Mouse (Mus musculus) left cerebral cortex, postnatal 36 days (tissue): ENCODE measurements around the gene Oard1. TPM values are rescaled to one million over a fixed set of nuclear protein-coding genes. Genes with fewer than 3 reads are reported as not detected.

ENCODE experiments used
- DNase-seq, 2 experiments: peaks; one replicate each; pipeline ENCODE4 v3.0.0; 2021 to 2022; ENCODE audit warnings: low spot score in 2 of 2, mixed read lengths in 1 of 2
- intact Hi-C: fragments of 180-260 bp; cut with DNase I; formaldehyde crosslinking; loops from one replicate; pipeline ENCODE4 v1.15.1; 2025
- total RNA-seq, 2 experiments: library from RNA; stranded (reverse); gene quantifications; 2 replicates each; pipeline ENCODE4 v1.2.3; 2021

The Oard1 gene
- total RNA-seq, 2 experiments from 2014 or later: 10.9 to 13.0 TPM

DNA sequence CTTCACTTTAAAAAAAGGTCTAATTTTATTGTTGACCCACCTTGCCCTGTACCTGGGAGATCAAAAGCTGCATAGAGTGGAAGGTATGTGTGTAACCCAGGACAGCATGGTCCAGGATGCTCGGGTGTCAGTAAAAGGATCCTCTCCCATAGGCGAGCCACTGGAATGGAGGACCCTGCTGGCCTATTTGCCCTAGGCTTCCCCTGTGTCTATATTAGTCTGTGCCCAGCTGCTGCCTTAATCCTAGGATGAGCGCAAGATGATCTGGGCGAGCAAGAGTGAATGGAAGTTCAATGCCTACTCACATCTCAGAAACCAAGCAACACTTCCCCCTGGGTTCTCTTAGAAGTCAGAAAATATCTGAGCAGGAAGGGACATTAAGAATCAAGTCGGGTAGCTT lies 21.2 kb downstream of the Oard1 start:
- no peak for DNase-seq
- intact Hi-C loops: no loop called here

DNA sequence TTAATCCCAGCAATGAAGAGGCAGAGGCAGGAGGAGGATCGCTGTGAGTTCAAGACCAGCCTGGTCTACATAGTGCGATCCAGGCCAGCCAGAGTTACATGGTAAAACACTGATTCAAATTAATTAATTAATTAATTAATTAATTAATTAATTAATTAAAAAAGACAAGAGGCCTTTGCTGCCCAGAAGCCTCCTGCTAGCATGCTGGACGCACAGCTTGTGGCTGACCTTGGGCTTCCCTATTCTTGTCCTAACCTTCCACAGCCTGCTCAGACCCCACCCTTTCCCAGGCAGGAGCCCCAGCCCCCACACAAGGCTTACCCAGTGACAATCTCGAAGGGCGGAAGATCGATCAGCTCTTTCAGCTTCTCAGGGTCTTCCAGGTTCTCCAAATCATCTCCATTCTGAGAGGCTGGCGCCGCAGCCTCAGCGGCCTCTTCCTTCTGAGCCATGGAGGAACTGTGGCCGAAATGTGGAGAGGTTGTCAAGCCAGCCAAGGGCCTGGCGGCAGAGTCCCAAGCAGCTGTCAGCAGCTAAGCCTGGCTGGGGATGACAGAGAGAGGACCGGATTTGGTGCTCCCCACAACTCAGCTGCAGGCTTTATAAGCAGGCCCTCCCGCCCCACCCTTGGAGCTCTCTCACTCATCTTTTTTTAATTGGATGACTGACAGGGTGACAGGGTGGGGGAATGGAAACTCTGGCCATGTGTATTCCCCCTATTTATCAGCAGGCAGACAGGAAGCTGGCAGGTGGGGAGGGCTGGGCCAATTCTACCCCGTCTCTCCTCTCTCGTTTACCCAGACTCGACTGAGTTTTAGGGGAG lies 22.6 kb downstream of the Oard1 start, which contains the start of gene Apobec2:
Apobec2 (minus strand) TSS at position 773 of the 823 bp plus-strand sequence.
- DNase-seq: no peak

DNA sequence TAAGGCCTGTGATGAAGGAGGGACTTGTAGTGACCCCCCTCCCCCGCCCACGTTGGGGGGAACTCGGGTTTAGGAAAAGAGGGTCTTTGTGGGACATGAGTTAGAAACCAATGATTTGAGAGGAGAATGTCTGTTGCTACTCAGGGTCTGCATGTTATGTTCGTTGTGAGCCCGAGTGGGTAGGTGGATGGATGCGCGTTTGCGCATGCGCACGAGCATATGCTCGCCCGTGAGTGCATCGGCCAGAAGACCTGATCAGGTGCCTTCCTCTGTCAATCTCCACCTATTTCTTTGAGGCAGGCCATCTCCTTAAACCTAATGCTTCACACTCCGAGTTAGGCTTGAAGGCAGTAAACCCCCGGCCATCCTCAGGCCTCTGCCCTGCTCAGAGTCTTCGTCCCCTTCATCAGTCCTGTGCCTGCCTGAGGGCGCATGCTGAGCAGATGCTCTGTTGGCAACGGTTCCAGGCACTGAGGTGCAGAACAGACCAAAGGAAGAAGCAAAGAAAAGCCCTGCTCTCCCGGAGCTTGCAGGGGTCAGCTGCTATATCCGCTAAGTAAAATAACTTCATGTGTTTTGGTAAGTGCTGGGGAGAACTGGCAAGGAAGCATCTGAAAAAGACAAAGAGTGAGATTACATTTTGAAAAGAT lies 23.3 kb downstream of the Oard1 start:
- no peak for DNase-seq
- intact Hi-C loops: no loop called here

More for the DNA sequence above, 22.6 kb downstream of the Oard1 start, which contains the start of gene Apobec2:
- intact Hi-C loops: no loop called here

DNA sequence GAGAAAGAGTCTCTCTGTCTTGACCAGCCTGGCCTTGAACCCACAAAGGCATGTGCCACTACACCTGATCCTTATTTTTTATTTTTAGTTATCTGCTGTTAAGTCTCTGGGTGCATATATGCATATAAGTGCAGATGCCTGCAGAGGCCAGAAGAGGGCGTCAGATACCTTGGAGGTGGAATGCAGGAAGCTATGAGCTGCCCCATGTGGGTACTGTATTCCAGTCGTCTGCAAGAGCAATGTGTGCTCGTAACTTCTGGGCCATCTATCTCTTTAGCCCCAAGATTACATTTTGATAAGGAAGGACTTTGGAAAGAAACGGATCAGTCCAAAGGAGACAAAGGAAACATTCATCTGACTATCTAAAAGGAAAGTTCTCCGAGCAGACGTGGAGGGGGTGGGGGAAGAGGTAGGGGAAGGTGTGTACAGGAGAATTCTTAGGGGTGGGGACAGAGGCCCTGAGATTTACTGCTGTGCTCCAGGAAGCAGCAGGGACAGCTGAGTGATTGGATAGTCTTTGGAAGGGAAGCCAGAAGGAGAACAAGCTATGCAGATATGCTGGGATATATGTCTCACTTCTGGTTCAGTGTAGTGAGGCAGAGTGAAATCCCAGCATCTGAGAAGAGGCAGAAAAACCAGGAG lies 24.0 kb downstream of the Oard1 start:
- intact Hi-C loops: no loop called here

DNA sequence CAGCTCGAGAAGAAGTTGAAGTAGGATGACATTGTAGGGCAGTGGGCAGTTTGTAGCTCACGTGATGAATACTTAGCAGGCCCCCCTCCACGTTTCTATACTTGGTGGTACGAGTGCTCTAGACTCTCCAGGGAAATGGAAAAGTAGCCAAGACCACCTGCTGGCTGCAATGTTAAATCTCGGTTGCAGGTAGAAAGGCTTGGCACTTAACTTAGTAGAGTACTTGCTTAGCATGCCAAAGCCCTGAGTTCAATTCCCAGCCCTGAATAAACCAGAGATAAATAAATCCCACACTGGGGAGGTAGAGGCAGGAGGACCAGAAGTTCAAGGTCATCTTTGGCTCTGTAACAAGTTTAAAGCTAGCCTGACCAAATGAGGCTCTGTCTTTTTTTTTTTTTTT lies 24.7 kb downstream of the Oard1 start:
- intact Hi-C loops: no loop called here

More for the DNA sequence above, 24.0 kb downstream of the Oard1 start:
- DNase-seq: no peak

DNA sequence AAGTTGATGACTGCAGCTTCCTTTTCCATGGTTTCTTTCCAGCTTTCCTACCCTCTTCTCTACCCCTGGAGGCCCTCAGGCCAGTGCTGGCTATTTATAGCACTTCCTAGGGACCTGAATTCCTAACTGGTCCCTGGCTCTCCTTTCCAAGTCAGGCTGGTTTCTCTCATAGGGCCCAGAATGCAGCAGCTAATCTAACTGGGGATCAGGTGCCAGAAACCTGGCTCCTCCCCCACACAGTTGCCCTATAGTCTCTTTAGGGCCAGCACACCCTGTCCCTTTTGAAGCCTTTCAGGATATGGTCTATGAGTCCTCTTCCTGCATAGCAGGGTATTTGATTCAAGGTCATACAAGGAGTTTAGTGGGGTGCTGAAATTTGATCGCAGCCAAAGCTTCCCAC lies 26.7 kb downstream of the Oard1 start:
- intact Hi-C loops: no loop called here
- no peak for DNase-seq

More for the DNA sequence above, 24.7 kb downstream of the Oard1 start:
- no peak for DNase-seq

DNA sequence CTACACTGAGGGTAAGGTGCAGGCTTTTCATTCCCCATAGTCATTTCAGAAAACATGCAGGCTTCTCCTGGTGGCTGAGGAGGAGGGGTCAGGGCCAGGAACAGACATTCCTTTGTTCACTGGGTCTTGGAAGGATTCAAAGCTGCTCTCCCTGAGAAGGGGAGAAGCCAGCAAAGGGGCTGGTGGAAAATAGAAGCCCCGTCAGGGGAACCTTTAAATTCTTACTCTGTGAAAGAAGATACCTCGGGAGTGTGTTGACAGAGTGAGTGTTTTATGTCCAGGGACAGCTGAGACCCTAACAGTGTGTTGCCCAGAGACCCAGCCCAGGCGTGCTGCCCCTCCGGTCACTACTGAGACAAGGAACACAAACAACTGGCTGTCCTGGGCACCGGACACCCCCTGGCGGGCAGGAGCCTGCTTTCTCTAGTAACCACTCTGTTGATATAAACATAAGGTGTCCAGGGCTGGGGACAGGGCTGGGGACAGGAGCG lies 27.7 kb downstream of the Oard1 start:
- intact Hi-C loops: no loop called here
- DNase-seq: no peak

DNA sequence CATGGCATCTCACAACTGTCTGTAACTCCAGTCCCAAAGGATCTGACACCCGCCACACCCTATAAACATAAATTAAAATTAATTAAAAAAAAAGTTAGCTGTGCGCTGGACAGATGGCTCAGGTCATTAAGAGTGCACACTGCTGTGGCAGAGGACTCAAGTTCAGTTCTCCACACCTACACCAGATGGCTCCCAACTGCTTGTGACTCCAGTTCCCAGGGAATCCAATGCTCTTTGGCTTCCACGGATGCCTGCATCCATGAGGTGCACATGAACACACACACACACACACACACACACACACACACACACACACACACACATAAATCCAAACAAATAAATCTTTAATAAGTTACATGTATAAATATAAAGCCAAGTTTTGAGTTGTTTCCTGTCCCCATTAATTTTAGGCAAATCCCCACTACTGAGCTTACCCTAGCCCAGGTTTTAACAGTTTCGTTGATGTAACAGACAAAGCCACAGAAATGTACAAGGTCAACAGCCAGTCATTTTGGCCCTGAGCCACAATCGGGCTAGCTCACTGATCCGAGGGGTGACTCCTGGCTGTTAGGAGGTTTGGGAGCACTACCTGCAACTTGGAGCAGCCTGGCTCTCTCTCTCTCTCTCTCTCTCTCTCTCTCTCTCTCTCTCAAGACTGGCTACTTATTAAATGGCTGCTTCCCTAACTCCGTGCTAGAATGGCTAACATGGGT lies 33.1 kb downstream of the Oard1 start:
- intact Hi-C loops: loop anchor here (10.0 kb wide), 1 partner anchor 962 kb away; no protein-coding TSS in a partner anchor

DNA sequence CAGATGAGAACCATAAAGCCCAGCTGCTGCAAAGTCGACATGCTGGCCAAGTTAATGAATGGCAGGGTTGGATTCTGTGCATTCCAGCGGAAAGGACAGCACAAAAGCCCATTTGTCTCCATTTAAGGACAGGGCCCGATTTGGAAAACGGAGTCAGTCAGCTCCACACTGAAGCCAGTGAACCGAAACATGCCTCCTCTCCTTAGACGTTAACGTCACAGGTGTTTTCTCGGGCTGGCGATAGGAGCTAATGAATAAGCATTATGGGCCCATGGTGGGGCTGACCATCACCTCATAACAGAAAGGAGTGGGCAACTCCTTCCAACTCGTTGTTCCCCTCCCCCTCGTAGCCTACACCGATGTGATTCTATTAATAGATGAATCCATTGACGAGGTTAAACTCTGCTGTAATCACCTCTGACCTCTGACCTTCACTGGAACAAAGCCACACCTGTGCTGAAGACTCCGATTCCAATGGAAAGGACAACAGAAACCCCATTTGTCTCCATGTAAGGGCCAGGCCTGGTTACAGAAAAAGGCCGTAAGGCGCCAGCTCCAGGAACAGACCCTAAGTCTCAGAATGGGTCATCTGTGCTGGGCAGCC lies 33.8 kb downstream of the Oard1 start:
- intact Hi-C loops: loop anchor here (10.0 kb wide), 1 partner anchor 961 kb away; no protein-coding TSS in a partner anchor
- DNase-seq: no peak

More for the DNA sequence above, 33.1 kb downstream of the Oard1 start:
- DNase-seq: no peak

DNA sequence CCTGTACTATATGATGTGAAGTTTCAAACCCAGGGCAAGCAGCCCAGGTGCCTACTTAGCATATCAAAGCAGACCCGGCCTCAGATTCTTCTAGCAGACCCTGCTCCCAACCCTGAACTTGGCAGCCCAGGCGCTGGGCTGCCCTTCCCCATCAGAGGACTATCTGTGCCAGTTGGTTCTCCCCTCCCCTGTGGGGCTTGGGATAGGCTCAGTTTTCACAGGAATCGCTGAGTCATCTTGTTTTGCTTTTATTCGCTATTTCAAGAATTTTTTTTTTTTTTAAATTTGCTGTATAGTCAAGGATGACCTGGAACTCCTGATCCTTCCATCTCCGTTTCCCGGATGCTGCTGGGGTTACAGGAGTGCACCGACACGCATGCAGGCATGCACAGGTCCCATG lies 37.9 kb downstream of the Oard1 start:
- no peak for DNase-seq
- intact Hi-C loops: loop anchor here (10.0 kb wide), 1 partner anchor 957 kb away; no protein-coding TSS in a partner anchor

DNA sequence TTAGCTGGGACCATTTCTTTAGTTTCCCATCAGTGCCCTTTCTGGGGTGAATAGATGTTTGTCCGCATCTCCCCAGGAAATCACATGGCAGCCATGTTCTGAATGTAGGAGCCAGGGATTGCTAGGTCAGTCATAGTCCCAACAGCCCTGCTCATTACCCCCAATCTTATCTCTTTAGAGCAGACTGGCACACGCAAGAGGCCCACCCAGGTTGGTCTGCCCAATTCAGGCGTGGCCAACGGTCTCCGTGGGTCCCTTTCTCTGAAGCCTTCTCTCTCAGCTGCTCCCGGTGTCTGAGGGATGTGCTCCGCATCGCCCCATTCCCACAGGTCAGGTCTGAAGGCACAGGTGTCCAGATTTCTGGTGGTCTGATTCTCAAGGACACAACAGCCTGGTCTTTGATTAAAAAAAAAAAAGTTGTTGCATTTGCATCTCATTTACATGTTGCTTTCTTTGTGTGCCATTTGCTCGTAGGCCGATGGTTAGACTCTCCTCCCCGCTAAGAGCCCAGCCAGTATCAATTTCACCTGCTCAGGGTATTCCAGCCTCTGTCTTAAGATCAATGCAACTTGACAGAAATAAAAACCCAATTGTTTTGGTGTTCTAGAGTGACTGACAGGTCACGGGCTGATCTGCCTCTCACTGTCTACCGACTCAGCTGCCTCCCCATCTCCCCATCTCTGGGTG lies 41.0 kb downstream of the Oard1 start:
- intact Hi-C loops: no loop called here
- DNase-seq: no peak

DNA sequence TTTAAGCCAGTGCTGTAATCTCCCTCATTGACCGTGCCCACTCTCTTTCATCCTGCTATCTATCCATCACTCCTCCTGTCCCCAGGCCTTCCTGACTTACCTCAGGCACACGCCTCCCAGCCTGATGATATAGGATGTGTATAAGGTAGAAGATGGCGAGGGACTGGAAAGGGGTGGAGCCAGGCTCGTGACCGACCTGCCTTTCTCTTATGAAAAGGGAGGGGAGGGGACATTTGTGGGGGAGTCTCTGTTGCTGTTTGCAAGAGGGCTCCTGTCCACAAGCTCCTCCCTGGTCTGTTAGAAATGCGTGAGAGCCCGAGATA lies 41.5 kb downstream of the Oard1 start, which contains the start of gene Tspo2:
Tspo2 (minus strand) TSS at position 170 of the 323 bp plus-strand sequence.
- no peak for DNase-seq
- intact Hi-C loops: no loop called here

DNA sequence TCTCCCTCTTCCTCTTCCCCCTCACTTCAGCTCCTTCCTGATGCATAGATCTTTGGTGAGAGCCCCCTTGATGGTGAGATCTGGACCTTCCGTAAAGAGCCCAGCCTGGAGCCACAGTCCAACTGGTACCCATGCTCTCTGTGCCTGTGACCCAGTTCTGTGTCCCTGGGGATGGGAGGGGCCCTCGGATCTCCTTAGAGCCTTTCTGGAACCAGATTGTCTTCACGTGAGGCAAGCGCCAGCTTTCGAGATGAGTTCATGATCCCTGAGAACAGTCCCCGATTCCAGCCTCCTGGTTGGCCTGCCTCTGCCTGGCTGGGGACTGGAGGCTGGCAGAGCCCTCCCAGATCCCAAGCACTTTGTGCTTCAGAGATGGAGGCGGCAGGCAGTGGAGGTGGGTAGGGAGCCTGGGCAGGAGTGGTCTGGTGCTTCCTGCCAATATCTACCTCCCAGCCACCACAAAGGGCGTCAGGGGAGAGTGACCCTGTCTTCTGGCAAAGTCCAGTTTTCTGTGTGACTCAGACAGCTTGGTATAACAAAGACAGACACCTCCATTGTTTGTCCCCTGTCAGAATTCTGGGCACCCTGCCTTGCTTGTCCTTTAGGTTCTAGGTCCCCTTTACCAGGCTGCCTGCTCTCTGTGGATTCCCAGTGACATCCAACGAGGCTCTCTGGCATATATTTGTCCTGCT lies 42.1 kb downstream of the Oard1 start:
- no peak for DNase-seq
- intact Hi-C loops: no loop called here

DNA sequence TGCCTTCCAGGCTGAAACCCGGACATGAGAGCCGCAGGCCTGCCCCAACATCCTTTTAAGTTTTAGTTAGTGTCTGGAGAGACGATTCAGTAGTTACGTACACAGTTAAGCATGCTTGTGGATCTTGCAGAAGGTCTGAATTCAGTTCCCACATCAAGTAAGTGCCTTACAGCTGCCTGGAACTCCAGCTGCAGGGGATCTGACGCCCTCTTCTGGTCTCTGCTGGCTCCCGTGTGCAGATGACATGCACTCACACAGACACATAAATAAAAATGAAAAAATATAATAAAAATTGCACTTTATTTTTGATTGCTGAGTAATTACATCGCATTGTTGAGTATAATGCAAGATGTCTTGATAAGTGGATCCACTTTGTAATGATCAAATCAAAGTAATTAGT lies 43.7 kb downstream of the Oard1 start:
- DNase-seq: no peak
- intact Hi-C loops: no loop called here

DNA sequence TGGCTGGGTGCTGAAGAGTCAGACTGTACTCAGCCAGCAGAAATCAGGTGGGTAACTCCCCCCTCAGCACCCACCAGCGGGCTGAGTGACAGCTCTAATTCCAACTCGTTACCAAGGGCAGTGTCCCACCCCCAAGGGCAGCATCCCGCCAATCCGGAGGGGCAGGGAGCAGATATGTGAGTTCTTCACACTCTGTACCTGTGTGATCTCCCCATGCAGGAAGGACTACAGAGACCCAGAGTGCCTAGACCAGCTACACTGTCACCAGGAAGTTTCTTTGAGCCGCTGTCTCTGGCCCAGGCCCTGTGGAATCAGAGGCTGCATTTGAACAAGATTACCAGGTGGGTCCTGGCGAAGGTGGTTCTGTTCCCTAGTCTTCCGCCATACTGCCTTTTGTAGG lies 44.4 kb downstream of the Oard1 start:
- DNase-seq: no peak
- intact Hi-C loops: no loop called here

DNA sequence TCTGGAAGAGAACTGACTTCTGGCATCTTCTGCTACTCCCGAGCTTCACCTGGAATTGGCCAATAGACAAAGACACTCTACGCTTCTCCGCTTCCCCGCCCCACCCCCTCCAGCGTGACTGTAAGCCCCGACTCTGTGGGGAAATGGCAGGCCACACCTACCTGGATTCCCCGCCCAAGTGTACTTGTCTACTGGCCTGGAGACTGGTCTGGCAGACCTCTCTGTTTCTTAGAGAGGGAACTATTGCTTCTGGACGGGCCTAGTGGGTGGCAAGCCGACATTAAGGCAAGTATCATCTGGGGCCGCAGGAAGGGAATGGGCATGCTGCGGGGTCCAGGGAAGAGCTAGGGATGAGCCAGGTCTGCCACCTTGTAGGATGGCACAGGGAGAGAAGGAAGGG lies 44.9 kb downstream of the Oard1 start, which contains the start of gene Unc5cl:
Unc5cl (plus strand) TSS at position 214 of the 400 bp plus-strand sequence.
- intact Hi-C loops: no loop called here
- DNase-seq: no peak

DNA sequence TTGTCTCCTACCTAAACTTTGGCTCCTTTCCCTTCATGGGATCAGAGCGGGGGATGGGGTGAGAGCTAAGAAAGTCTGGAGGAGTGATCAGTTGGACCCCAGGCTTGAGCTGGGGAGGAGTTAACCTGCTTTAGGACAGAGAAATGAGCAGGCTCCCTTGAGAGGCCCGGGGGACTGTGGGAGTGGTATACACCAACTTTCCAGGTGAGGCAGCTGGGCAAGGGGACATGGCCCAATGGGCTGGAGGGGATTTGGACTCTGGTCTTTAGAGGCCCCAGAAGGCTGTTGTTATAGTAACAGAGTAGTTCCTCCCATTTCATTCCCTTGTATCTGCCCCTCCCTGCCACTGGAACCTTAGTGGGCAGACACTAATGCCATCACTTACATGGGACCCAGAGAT lies 46.1 kb downstream of the Oard1 start:
- DNase-seq: no peak
- intact Hi-C loops: no loop called here
